ENCODE assay signal across 9 mouse cellular contexts in genomic region chr4:135397991-135398390, GRCm38 (mm10). TPM values are rescaled to one million over a fixed set of nuclear protein-coding genes. Genes with fewer than 3 reads are reported as not detected.
DNase-seq lines count a peak whose midpoint lies in the region; ATAC-seq and TF ChIP-seq lines count a peak whose summit lies in the region.
"Had no signal": no experiment of that assay in that cellular context is flagged by ENCODE, and none has a peak within 500 bp of the region (broad histone marks: within the 10 kb centered on the region; RNA-seq: fewer than 3 reads in every experiment).

TSS of gene Ncmap (minus strand) at chr4:135398227.

- no peak within 1 kb of the TSS for H3K27ac ChIP-seq in kidney, adult 2 months (ENCODE audit: insufficient read depth, low read depth, low read length)
- H3K27ac ChIP-seq in embryonic facial prominence, embryonic 11.5 days (replicated peaks; ENCODE audit: low read depth, low read length) = no peak within 1 kb of the TSS
- no peak within 1 kb of the TSS for H3K27ac ChIP-seq in hindbrain, embryonic 16.5 days (ENCODE audit: low read depth, low read length)
- no peak within 1 kb of the TSS for H3K27ac ChIP-seq in midbrain, embryonic 14.5 days (replicated peaks; ENCODE audit: low read depth, low read length)
- no peak within 1 kb of the TSS for H3K27ac ChIP-seq in thymus, adult 2 months (ENCODE audit: control insufficient read depth, insufficient read depth, low read length)

- DNase-seq in kidney, adult 2 months = no peak
- DNase-seq in kidney, adult 18-20 months = no peak
- peak; percentile 17 for DNase-seq in embryonic facial prominence, embryonic 11.5 days (ENCODE audit: low spot score)
- DNase-seq in midbrain, embryonic 14.5 days = peak; percentile 12
- no peak for DNase-seq in cerebellum, adult 11-12 months
- no peak for DNase-seq in frontal cortex, postnatal 14 days (ENCODE audit: low spot score in 2 of 2)
- DNase-seq in thymus, adult 2 months = no peak

- H3K9ac ChIP-seq in embryonic facial prominence, embryonic 11.5 days (replicated peaks; ENCODE audit: low read length) = peak within 1 kb of the TSS; percentile 35
- peak within 1 kb of the TSS; percentile 43 for H3K9ac ChIP-seq in hindbrain, embryonic 16.5 days (ENCODE audit: low read depth, low read length)
- H3K9ac ChIP-seq in midbrain, embryonic 14.5 days (replicated peaks; ENCODE audit: low read length) = peak within 1 kb of the TSS; percentile 37; the same call in 1 of the 2 replicates

- no peaks in the 10 kb centered on the region for H3K9me3 ChIP-seq in embryonic facial prominence, embryonic 11.5 days (replicated peaks; ENCODE audit: control insufficient read depth, low read length)
- no peaks in the 10 kb centered on the region for H3K9me3 ChIP-seq in hindbrain, embryonic 16.5 days (ENCODE audit: control insufficient read depth, low read length)
- no peaks in the 10 kb centered on the region for H3K9me3 ChIP-seq in midbrain, embryonic 14.5 days (ENCODE audit: control insufficient read depth, low read length)
- H3K9me3 ChIP-seq: G1E had no signal

- H3K4me1 ChIP-seq in kidney, adult 2 months (ENCODE audit: control insufficient read depth, insufficient read depth, low read length) = no peaks in the 10 kb centered on the region
- H3K4me1 ChIP-seq in embryonic facial prominence, embryonic 11.5 days (ENCODE audit: control insufficient read depth, insufficient read depth, low read length) = no peaks in the 10 kb centered on the region
- H3K4me1 ChIP-seq in hindbrain, embryonic 16.5 days (ENCODE audit: control insufficient read depth, insufficient read depth, low read depth, low read length) = peaks cover 8% of the 10 kb centered on the region
- no peaks in the 10 kb centered on the region for H3K4me1 ChIP-seq in midbrain, embryonic 14.5 days (ENCODE audit: control insufficient read depth, insufficient read depth, low read length)
- no peaks in the 10 kb centered on the region for H3K4me1 ChIP-seq in thymus, adult 2 months (replicated peaks; ENCODE audit: control insufficient read depth, insufficient read depth, low read length)

- H3K4me3 ChIP-seq in kidney, adult 2 months (ENCODE audit: insufficient read depth, low read depth, low read length) = peak within 1 kb of the TSS; percentile 25
- peak within 1 kb of the TSS; percentile 36 for H3K4me3 ChIP-seq in embryonic facial prominence, embryonic 11.5 days (ENCODE audit: low read depth, low read length)
- peak within 1 kb of the TSS; percentile 35 for H3K4me3 ChIP-seq in hindbrain, embryonic 16.5 days (ENCODE audit: low read length)
- peak within 1 kb of the TSS; percentile 24 for H3K4me3 ChIP-seq in midbrain, embryonic 14.5 days (replicated peaks; ENCODE audit: low read depth, low read length)
- H3K4me3 ChIP-seq in thymus, adult 2 months (ENCODE audit: control insufficient read depth, insufficient read depth, low read length) = no peak within 1 kb of the TSS

- no peaks in the 10 kb centered on the region; the same call in 1 of the 2 replicates for H3K27me3 ChIP-seq in kidney, adult 2 months (replicated peaks; ENCODE audit: control insufficient read depth, insufficient read depth, low read length)
- peaks cover 19% of the 10 kb centered on the region for H3K27me3 ChIP-seq in embryonic facial prominence, embryonic 11.5 days (ENCODE audit: control insufficient read depth, insufficient read depth, low read length)
- H3K27me3 ChIP-seq in hindbrain, embryonic 16.5 days (replicated peaks; ENCODE audit: control insufficient read depth, insufficient read depth, low read length) = peaks cover 18% of the 10 kb centered on the region
- H3K27me3 ChIP-seq in midbrain, embryonic 14.5 days (ENCODE audit: control insufficient read depth, insufficient read depth, low read length) = peaks cover 33% of the 10 kb centered on the region
- H3K27me3 ChIP-seq in thymus, adult 2 months (ENCODE audit: control insufficient read depth, insufficient read depth, low read length) = peaks cover 6% of the 10 kb centered on the region; the same call in 1 of the 2 replicates

- ATAC-seq in embryonic facial prominence, embryonic 11.5 days (replicated peaks; ENCODE audit: insufficient number of reproducible peaks, low FRiP score, low TSS enrichment, low read depth) = no peak
- no peak for ATAC-seq in hindbrain, embryonic 16.5 days
- no peak for ATAC-seq in midbrain, embryonic 14.5 days (ENCODE audit: low FRiP score, low TSS enrichment)

- WGBS in kidney, adult 2 months = 2% methylated on average over 29 of the region's 29 CpGs
- WGBS in embryonic facial prominence, embryonic 11.5 days = 1% methylated on average over 28 of the region's 29 CpGs
- WGBS in hindbrain, embryonic 16.5 days = under 1% methylated on average over 28 of the region's 29 CpGs
- 2% methylated on average over 29 of the region's 29 CpGs for WGBS in midbrain, embryonic 14.5 days
- 5% methylated on average over 29 of the region's 29 CpGs for WGBS in thymus, adult 2 months

- TF ChIP-seq POLR2A in kidney, adult 2 months (IDR thresholded peaks at IDR 0.05; ENCODE audit: low read depth, low read length) = no peak
- TF ChIP-seq POLR2A in thymus, adult 2 months (IDR thresholded peaks at IDR 0.05; ENCODE audit: control insufficient read depth, extremely low read depth, insufficient read depth, low read length, poor library complexity) = no peak

- no peaks in the 10 kb centered on the region for H3K36me3 ChIP-seq in kidney, adult 2 months (ENCODE audit: control insufficient read depth, insufficient read depth, low read length)
- H3K36me3 ChIP-seq in embryonic facial prominence, embryonic 11.5 days (replicated peaks; ENCODE audit: control insufficient read depth, insufficient read depth, low read depth, low read length) = no peaks in the 10 kb centered on the region
- H3K36me3 ChIP-seq in hindbrain, embryonic 16.5 days (ENCODE audit: control insufficient read depth, insufficient read depth, low read length) = no peaks in the 10 kb centered on the region
- H3K36me3 ChIP-seq in midbrain, embryonic 14.5 days (ENCODE audit: control insufficient read depth, insufficient read depth, low read length) = no peaks in the 10 kb centered on the region
- H3K36me3 ChIP-seq in thymus, adult 2 months (ENCODE audit: control insufficient read depth, insufficient read depth, low read length) = no peaks in the 10 kb centered on the region
- H3K36me3 ChIP-seq: G1E had no signal

- no peak for TF ChIP-seq CTCF in kidney, adult 2 months (conservative IDR thresholded peaks at IDR 0.05; ENCODE audit: insufficient read depth, insufficient read length, low read depth, low read length)
- no peak for TF ChIP-seq CTCF in thymus, adult 2 months (IDR thresholded peaks at IDR 0.05; ENCODE audit: borderline replicate concordance, control insufficient read depth, extremely low read depth, insufficient read depth, low read length, poor library complexity)

- H3K4me2 ChIP-seq in embryonic facial prominence, embryonic 11.5 days (ENCODE audit: low read depth, low read length) = peak within 1 kb of the TSS; percentile 62
- H3K4me2 ChIP-seq in hindbrain, embryonic 16.5 days (ENCODE audit: low read length) = peak within 1 kb of the TSS; percentile 63
- peak within 1 kb of the TSS; percentile 51 for H3K4me2 ChIP-seq in midbrain, embryonic 14.5 days (ENCODE audit: low read length)

RNA-seq across cellular contexts. Expression of gene Ncmap, which starts in this region (rescaled TPM):
- polyA plus RNA-seq in kidney, adult 2 months (2012; rRNA removed) = 0.75 and 0.88 TPM in 2 replicates
- 0.72 and 1.3 TPM in 2 replicates for polyA plus RNA-seq in embryonic facial prominence, embryonic 11.5 days (2014; fragmentation: Nextera tagmentation; extraction: Ambion mirVana)
- polyA plus RNA-seq in hindbrain, embryonic 16.5 days (2015; fragmentation: Nextera tagmentation; extraction: Ambion mirVana) = 0.94 and 1.0 TPM in 2 replicates
- 0.67 and 1.4 TPM in 2 replicates for polyA plus RNA-seq in midbrain, embryonic 14.5 days (2014; fragmentation: Nextera tagmentation; extraction: Ambion mirVana)
- polyA plus RNA-seq in thymus, adult 2 months (2012; rRNA removed) = 0.96 and 2.0 TPM in 2 replicates
- polyA plus RNA-seq: G1E had no signal

Comparison
In these comparisons a context has a peak if more than half of its experiments do, and no peak if none do; other contexts are left out.
1. DNase-seq: peak in embryonic facial prominence, embryonic 11.5 days (single experiment) and midbrain, embryonic 14.5 days (single experiment); none in kidney, adult 2 months (single experiment), kidney, adult 18-20 months (single experiment), cerebellum, adult 11-12 months (single experiment), frontal cortex, postnatal 14 days (0 of 2) and thymus, adult 2 months (single experiment).
2. Peak in every context shown above with its lines, with median percentiles within 50 percentile points of each other: H3K4me2 ChIP-seq and H3K9ac ChIP-seq.